Mouse (Mus musculus) olfactory bulb, adult 2 months (tissue): ENCODE results near the gene Fbxw9.

Experiments
- CTCF ChIP-seq: fragments of 200-500 bp; IDR thresholded peaks from 2 replicates; pipeline ENCODE4 v1.5.1; 2012; ENCODE audit warnings: low read depth, mild to moderate bottlenecking, low read length, moderate library complexity; ENCODE audit not compliant: insufficient read depth
- POLR2A ChIP-seq: fragments of 200-500 bp; IDR thresholded peaks from 2 replicates; pipeline ENCODE4 v1.6.1; 2012; ENCODE audit warnings: mild to moderate bottlenecking, low read depth, low read length, moderate library complexity; ENCODE audit not compliant: insufficient read depth

GRCm38 (mm10) chr8:85076001-85076400 is 16.1 kb downstream of the Fbxw9 start:
- TF ChIP-seq POLR2A (no peak), CTCF (0 out of 2 replicates have a peak, but pooled peaks have one; percentile 5)
